Mouse (Mus musculus) embryonic fibroblast, embryonic 13.5 days (primary cell): ENCODE results near the gene Polrmt. TPM values are rescaled to one million over a fixed set of nuclear protein-coding genes. Genes with fewer than 3 reads are reported as not detected.

Source experiments
- H3K27ac ChIP-seq: 2 replicates; pipeline ENCODE4 v1.5.1; 2012; ENCODE audit warnings: low read length, control low read depth, inconsistent platforms; ENCODE audit not compliant: insufficient read depth
- H3K4me1 ChIP-seq: 2 replicates; pipeline ENCODE4 v1.6.1; 2011; ENCODE audit warnings: low read length; ENCODE audit not compliant: control insufficient read depth, insufficient read depth
- H3K4me3 ChIP-seq: 2 replicates; pipeline ENCODE4 v1.5.1; 2011; ENCODE audit warnings: mild to moderate bottlenecking, control low read depth, low read length; ENCODE audit not compliant: insufficient read depth
- CTCF ChIP-seq: IDR thresholded peaks from 2 replicates; pipeline ENCODE4 v1.5.1; 2011; ENCODE audit warnings: mild to moderate bottlenecking, control low read depth, low read length, moderate library complexity, borderline replicate concordance; ENCODE audit not compliant: insufficient read depth
- POLR2A ChIP-seq: IDR thresholded peaks from 2 replicates; pipeline ENCODE4 v1.6.1; 2011; ENCODE audit warnings: low read depth, mild to moderate bottlenecking, control low read depth, low read length, moderate library complexity
- polyA plus RNA-seq: library from polyadenylated mRNA; stranded (reverse); fragments of >200 nt; gene quantifications from 2 replicates; pipeline ENCODE4 v1.2.4, GENCODE M21; 2011; ENCODE audit warnings: low read depth; ENCODE audit not compliant: missing spikeins, insufficient read length

The Polrmt gene
- polyA plus RNA-seq, 1 experiment, result 14.9 TPM

GRCm38 (mm10) chr10:79746774-79747151, 382 bp upstream of the Polrmt start:
- Histone ChIP-seq H3K4me1 (no peaks in the 10 kb centered on the region), H3K27ac (no peak overlapping the region), H3K4me3 (no peak overlapping the region)
- TF ChIP-seq CTCF, result no peak
- TF ChIP-seq POLR2A, result 0 out of 2 replicates have a peak, but pooled peaks have one; percentile 16

GRCm38 (mm10) chr10:79745411-79745810, 970 bp downstream of the Polrmt start:
- TF ChIP-seq CTCF, result no peak
- TF ChIP-seq POLR2A, result no peak
- H3K4me1 ChIP-seq, result no peaks in the 10 kb centered on the region
- H3K27ac ChIP-seq, result no peak overlapping the region
- H3K4me3 ChIP-seq, result no peak overlapping the region

- Histone ChIP-seq H3K27ac (no peak overlapping the region), H3K4me1 (no peaks in the 10 kb centered on the region), H3K4me3 (no peak overlapping the region)
- TF ChIP-seq POLR2A, result no peak
These were observed 2.6 kb downstream of the Polrmt start for GRCm38 (mm10) chr10:79743650-79744365.

GRCm38 (mm10) chr10:79743161-79743560, 3.2 kb downstream of the Polrmt start:
- TF ChIP-seq CTCF (no peak), POLR2A (no peak)
- Histone ChIP-seq H3K4me3 (no peak overlapping the region), H3K27ac (no peak overlapping the region), H3K4me1 (no peaks in the 10 kb centered on the region)

- no peaks in the 10 kb centered on the region for H3K4me1 ChIP-seq
- no peak overlapping the region for H3K27ac ChIP-seq
- H3K4me3 ChIP-seq, result no peak overlapping the region
- TF ChIP-seq CTCF (no peak), POLR2A (no peak)
These were observed 5.5 kb downstream of the Polrmt start for GRCm38 (mm10) chr10:79740863-79741262.

- no peak overlapping the region for H3K27ac ChIP-seq
- TF ChIP-seq CTCF, result no peak
- TF ChIP-seq POLR2A, result no peak
These were observed 7.1 kb downstream of the Polrmt start for GRCm38 (mm10) chr10:79739234-79739633.

GRCm38 (mm10) chr10:79738259-79738658, 8.1 kb downstream of the Polrmt start:
- TF ChIP-seq POLR2A, result no peak
- peak; percentile 4; the same call in 1 of the 2 replicates for TF ChIP-seq CTCF
- H3K27ac ChIP-seq, result no peak overlapping the region
- H3K4me1 ChIP-seq, result no peaks in the 10 kb centered on the region
- H3K4me3 ChIP-seq, result no peak overlapping the region

More at GRCm38 (mm10) chr10:79739234-79739633, 7.1 kb downstream of the Polrmt start:
- Histone ChIP-seq H3K4me1 (no peaks in the 10 kb centered on the region), H3K4me3 (no peak overlapping the region)

- no peak overlapping the region for H3K4me3 ChIP-seq
- H3K4me1 ChIP-seq, result no peaks in the 10 kb centered on the region
- no peak for TF ChIP-seq CTCF
- no peak for TF ChIP-seq POLR2A
- H3K27ac ChIP-seq, result no peak overlapping the region
These were observed 9.7 kb downstream of the Polrmt start for GRCm38 (mm10) chr10:79736706-79737105.

- no peak overlapping the region for H3K27ac ChIP-seq
- no peak overlapping the region for H3K4me3 ChIP-seq
These were observed 11.0 kb downstream of the Polrmt start for GRCm38 (mm10) chr10:79735361-79735760.

GRCm38 (mm10) chr10:79733847-79734246, 12.5 kb downstream of the Polrmt start:
- TF ChIP-seq CTCF (no peak), POLR2A (no peak)
- no peaks in the 10 kb centered on the region for H3K4me1 ChIP-seq

More at GRCm38 (mm10) chr10:79735361-79735760, 11.0 kb downstream of the Polrmt start:
- no peaks in the 10 kb centered on the region for H3K4me1 ChIP-seq
- TF ChIP-seq CTCF (no peak), POLR2A (no peak)

More at GRCm38 (mm10) chr10:79733847-79734246, 12.5 kb downstream of the Polrmt start:
- no peak overlapping the region for H3K27ac ChIP-seq
- H3K4me3 ChIP-seq, result no peak overlapping the region
